Mouse (Mus musculus): ENCODE results near the gene Fhod1.

- TF ChIP-seq CTCF (IDR thresholded peaks at IDR 0.05; ENCODE audit: low read depth) = no peak
- TF ChIP-seq EP300 (IDR thresholded peaks at IDR 0.05; ENCODE audit: low read depth) = no peak
Observed at GRCm38 (mm10) chr8:105310118-105310517, 37.6 kb downstream of the Fhod1 start.
